Mouse (Mus musculus): ENCODE results near the gene Rnd2. TPM values are rescaled to one million over a fixed set of nuclear protein-coding genes. Genes with fewer than 3 reads are reported as not detected.
"Not testable (repeated sequence)": the region's sequence is repeated elsewhere in the genome, so short reads cannot be mapped to it uniquely, and the experiment has no call there.

Rnd2 gene
- 10 to 100 TPM; 10.2 to 11.6 TPM for total RNA-seq (2021)
- long read RNA-seq, experiment 1, transcript Rnd2-201 (5 exons, 1,394 nt) = major isoform, 19 of 21 reads
- long read RNA-seq, experiment 1, partial matches to known transcripts = 0 of 21 reads
- long read RNA-seq, experiment 1, other reads (novel, unspliced or antisense) = 1 of 21 reads
- long read RNA-seq, experiment 2, partial matches to known transcripts = 0 of 4 reads
- long read RNA-seq, experiment 2, other reads (novel, unspliced or antisense) = 0 of 4 reads

DNA sequence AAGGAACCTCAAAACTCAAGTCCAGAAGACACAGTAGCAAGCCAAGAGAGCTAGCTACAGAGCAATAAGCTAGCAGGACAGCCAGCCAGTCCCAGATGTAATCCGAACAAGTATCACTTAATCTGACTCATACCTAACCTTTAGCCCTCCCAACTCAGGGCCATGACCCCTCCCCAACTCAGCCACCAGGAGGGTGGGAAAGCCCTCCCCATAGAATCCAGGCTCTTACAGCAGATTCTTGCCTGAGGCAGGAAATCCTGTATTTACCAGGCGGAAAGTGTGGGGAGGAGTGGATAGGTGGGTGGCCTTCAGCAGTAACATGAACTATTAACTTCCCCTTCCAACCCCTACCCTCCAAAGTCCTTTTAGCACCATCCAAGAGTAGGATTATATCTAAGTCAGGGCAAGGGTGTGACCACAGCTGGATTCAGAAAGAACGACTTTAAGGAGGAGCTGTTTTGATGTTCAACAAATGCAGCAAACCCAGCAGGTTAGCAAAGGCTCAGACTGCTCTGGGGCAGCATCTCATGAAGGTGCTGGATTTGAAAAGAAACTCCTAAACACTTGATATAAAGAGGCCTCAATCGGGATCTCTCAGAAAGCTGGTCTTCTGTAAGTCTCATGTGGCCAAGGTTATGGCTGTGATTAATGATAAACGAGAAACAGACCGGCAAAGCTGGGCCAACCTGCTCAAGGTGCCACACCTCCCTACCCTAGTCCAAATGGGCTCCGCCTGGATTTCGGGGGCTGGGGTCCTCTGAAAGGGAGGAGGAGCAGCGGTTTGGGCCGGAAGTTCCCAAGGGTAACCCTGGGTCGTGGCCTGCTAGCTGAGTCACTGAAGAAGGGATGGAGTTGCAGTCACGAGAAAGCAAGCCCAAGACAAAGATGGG lies at the start of gene Rnd2:
TSS of gene Rnd2 (plus strand) at position 789 of the 890 bp plus-strand sequence.
- peak; percentile 55 to 57 for DNase-seq

DNA sequence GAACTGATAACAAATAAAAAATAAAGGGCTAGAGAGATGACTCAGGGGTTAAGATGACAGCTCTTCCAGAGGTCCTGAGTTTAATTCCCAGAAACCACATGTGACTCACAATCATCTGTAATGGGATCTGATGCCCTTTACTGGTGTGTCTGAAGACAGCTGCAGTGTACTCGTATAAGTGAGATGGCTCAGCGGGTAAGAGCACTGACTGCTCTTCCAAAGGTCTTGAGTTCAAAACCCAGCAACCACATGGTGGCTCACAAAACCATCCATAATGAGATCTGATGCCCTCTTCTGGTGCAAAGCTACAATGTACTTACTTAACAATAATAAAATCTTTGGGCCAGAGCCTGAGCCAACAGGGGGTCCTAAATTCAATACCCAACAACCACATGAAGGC lies 49.5 kb upstream of the Rnd2 start:
- no peak for DNase-seq

DNA sequence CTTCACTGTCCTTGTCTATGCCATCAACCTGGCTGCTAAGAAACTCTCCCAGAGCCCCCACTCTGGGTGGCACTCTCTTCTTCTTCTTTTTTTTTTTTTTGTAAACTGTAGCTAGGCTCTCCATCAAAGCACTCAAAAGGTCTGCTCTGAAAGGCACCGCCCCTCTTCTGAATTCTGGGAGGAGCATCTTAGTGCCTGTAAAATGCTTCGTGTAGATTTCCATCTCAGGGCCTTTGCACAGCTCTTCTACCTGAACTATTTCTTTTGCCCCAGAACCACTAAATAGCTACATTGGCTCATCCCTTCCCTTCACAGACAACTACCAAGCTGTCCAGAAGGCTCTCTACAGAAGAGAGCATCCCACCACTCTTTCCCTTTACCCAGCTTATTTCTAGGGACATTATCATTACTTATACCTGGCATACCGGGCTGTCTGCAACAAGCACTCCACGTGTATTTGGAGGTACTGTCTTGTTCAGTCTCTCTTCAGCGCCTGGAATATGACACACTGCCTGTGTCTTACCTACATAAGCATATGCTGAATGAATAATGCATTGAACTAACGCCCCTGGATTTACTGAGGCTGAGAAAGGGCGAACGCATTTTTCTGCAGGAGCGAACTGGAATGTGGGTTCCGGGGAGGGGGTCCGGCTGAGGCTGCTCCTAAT lies 48.2 kb upstream of the Rnd2 start:
- DNase-seq = peak in 1 of 2 experiments; percentile 38

DNA sequence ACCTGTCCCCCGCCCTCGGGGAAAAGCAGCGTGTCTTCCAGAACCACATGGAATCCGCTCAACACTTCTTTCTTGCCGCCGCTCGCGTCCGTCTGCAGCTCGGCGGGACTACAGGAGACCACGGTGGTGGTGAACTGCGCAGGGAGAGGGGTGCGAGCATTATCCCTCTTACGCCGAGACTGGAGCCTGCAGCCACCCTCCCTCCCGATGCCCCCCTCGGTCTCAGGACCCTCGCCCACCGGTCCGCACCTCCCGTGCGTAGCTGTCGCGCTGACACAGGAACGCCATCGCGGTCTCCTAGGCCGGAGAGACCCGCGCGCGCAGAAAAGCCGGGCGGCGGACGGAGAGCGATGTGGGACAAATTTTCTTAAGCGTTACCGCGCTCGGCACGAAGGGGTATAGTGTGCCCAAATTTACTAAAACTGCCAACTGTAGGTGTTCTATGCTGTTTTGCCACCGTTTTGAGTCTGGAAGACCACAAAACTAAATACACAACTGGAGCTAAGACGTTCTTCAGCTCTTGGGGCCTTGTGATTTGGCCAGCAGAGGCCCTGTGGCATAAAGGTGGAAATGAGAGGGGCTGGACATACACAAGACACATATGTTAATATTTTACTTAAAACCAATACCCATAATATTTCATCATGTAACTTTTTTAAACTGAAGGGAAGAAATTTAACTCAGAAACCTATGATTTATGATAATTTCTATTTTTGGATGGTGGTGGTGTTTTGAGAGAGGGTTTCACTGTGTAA lies 47.5 kb upstream of the Rnd2 start, which contains the start of gene Aarsd1:
TSS of gene Aarsd1 (minus strand) at position 515 of the 755 bp plus-strand sequence.
- DNase-seq = peak; percentile 92 to 94

DNA sequence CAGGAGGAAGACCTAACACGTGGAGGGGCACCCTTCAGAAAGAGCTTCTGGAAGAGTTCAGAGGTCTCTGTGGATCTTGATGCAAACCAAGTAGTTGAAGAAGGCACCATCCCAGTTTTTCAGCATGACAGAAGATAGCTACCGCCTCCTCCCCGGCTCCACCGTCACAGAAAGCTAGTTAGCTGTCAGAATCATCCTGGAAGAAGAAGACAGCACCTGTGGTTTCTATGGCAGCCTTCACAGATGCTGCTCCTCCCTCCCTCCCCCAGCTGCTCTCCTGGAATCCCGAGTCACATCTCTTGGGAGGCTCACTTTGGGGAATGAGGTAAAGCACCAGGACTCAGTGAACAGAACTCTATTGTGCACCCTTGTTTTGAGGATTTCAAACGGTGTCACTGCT lies 45.8 kb upstream of the Rnd2 start:
- DNase-seq = no peak

DNA sequence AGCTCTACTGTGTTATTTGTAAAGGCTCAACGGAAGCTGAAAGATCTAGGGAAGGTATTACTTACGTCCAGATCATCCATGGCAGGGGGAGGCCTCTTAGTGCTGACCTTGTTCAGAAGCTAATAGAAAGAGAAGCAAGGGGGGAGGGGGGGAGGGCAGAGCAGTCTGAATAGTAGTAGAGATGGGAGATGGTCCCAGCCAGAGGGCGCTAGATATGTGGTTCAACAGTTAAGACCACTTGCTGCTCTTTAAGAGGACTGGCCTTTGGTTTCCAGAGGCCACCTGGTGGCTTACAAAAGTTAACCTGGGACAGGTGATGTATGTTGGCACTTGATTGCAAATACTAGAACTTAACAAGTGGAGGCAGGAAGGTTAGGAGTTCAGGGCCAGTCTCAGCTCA lies 45.2 kb upstream of the Rnd2 start:
- no peak for DNase-seq

DNA sequence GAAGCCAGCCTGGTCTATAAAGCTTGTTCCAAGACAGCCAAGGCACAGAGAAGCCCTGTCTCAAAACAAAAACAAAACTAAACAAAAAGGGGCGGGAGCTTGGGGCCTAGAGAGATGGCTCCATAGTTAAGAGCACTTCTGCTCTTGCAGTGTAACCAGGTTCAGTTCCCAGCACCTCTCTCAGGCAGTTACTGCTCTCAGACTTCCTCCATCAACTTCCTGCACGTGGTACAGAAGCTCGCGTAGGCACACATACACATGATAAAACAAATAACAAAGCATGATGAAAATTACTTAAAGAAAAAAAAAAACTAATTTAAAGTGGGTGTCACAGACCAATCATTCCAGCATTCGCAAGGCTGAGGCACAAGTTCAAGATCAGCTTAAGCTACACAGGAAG lies 44.7 kb upstream of the Rnd2 start:
- DNase-seq = no peak

DNA sequence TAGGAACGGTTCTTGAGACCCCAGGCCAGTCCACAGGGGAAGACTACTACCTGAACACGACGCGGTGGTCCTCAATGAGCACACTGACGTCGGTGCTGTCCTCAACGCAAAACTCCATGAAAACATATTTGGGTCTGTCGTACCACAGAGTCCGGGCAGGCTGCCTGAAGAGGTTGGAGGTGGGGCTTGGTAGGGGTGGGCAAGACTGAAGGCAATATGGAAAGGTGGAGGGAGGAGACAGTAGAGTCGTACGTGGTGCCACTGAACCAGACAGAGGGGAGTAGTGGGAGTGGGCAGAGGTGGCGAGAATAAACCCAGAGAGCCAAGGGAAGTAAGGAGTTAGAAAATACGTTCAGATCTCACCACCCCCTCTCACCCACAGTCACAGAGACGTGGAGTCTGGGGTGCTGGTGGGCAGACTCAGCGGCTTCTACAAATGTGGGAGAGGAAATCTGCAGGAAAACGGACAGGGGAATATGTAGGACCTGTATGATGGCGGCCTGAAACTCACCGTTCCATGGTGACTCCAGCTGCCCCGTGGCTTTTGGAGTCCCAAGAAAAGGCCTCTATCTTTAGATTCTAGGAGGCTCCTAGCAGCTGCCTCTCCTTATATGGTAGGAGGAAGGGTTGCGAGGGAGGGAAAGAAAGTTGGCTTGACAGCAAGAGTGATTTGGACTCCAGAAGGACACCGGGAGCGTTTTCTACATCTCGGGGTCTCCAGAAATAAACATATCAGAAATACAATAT lies 40.5 kb upstream of the Rnd2 start, which contains the start of gene Gm27029:
TSS of gene Gm27029 (minus strand) at position 692 of the 747 bp plus-strand sequence.
- DNase-seq = peak; percentile 24 to 48

DNA sequence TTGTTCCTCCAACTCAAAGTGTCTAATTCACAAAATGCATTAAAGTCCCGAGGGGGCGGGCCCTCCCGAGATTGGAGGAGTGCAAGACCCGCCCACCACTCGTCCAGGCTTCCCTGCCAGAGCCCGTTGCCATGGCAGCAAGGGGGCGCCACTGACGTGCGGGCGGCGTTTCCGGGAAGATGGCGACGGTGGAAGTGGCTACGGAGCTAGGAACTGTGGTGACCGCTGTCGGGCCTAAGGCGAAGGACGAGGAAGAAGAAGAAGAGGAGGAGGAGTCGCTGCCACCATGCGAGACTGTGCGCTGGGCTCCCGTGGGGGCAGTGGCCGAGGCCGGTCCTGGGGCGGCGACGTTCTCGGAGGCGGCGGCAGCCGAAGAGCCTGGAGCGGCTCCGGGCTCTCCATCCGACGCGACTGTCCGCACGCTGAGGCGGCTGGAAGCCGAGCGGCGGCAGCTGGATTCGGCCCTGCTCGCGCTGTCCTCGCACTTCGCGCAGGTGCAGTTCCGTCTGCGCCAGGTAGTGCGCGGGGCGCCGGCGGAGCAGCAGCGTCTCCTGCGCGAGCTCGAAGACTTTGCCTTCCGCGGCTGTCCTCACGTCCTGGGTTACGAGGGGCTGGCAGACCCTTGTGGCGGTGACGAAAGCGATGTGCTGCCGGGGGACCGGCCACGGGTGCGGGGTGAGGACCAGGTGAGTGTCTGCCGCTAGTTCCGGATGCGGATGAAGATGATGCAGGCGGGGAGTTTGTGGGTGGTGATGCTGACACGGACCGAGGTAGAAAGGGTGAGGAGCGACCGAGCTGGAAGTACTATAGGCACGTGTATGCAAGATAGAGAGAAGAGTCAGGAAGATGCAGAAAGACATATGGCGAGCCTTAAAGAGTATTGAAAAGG lies 39.6 kb upstream of the Rnd2 start, which contains the start of the genes Rundc1 and Ptges3l:
TSS of gene Rundc1 (plus strand) at position 161 of the 889 bp plus-strand sequence.
TSS of gene Ptges3l (minus strand) at position 409 of the 889 bp plus-strand sequence.
- peak; percentile 99 to 100 for DNase-seq

DNA sequence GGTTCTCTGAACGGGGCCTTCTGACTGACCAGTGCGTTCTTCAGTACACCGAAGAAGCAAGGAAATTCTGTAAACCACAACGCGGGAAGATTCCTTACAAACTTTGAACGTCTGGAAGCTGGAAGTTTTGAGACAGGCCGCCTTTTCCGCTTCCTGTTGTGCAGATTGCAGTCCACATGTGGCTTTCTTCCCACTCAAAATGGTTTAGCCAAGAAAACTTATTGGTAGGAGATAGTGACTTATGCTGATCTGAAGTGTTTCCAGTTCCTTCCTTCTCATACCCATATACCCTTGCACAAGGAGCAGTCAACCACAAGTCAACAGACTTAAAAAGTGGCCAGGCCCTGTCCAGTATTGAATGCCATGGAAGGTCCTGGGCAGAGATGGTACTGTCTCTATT lies 38.6 kb upstream of the Rnd2 start:
- DNase-seq = no peak

DNA sequence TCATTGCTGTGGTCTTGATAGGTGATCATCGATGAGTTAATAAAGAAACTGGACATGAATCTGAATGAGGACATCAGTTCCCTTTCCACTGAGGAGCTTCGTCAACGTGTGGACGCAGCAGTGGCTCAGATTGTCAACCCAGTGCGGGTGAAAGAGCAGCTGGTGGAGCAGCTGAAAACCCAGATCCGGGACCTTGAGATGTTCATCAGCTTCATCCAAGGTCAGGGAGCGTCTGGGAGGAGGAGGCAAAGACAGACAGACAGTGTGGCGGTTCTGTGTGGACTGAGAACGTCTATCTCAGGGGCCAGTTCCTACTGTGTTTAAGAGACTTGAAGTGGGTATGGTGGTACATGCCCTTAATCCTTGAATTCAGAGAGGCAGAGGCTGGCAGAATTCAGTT lies 33.5 kb upstream of the Rnd2 start:
- DNase-seq = peak in 1 of 2 experiments; percentile 47

DNA sequence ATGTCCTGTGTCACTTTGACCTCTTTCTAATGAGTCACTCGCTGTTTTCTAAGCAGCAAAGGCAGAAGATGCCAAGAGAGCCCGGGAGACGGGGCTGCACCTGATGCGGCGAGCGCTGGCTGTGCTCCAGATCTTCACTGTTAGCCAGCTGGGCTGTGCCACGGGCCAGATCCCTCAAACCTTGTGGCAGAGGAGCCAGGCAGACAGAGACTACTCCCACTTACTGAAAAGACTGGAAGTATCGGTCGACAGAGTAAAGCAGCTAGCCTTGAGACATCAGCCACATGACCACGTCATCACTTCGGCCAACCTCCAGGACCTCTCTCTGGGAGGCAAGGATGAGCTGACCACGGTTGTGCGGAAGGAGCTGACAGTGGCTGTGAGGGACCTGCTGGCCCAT lies 31.4 kb upstream of the Rnd2 start:
- DNase-seq = peak; percentile 51 to 54

DNA sequence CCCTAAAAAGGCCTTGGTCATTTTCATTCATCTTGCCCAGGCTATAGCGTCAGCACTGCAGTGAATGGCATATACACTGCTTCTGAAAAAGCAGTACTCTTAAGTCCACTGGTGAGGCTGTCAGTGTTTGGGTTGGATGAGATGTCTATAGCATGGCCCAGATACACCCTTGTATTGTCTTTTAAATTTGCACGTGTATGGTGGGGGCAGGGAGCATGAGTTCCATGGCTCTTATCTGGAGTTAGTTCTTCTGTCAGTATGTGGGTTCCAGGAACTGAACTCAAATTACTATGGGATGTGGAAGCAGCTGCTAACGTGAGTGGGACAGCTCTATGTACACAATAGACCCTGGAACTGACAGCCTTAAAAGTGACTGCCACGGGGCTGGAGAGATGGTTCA lies 29.0 kb upstream of the Rnd2 start:
- DNase-seq = no peak

DNA sequence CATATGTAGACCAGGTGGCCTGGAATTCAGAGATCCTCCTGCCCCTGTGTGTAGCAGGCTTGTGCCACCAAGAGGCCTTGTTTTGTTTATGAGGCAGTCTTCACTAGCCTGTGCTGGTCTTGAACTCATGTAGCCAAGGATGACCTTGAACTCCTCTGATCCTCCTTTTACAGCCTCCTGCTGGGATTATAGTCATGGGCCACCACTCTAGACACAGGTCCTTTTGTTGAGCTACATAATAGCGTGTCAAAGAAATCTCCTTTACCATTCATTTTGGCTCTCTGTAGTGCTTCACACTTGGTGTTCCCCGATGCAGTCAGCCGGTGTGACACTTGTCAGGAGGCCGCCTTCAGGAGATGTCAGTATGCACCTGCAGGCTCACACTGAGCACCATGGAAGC lies 27.9 kb upstream of the Rnd2 start:
- DNase-seq = no peak

DNA sequence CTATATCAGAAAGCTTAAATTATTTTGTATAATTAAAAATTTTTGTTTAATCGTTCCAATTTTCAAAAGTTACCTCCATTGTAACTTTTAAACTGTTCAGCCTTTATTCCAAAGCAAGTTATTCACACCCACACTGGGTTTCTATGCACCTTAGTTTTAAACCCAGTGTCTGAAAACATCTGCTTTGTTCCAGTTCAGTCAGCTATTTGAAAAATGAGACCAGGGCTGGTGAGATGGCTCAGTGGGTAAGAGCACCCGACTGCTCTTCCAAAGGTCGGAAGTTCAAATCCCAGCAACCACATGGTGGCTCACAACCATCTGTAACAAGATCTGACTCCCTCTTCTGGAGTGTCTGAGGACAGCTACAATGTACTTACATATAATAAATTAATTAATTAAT lies 26.8 kb upstream of the Rnd2 start:
- DNase-seq = not testable (repeated sequence)

DNA sequence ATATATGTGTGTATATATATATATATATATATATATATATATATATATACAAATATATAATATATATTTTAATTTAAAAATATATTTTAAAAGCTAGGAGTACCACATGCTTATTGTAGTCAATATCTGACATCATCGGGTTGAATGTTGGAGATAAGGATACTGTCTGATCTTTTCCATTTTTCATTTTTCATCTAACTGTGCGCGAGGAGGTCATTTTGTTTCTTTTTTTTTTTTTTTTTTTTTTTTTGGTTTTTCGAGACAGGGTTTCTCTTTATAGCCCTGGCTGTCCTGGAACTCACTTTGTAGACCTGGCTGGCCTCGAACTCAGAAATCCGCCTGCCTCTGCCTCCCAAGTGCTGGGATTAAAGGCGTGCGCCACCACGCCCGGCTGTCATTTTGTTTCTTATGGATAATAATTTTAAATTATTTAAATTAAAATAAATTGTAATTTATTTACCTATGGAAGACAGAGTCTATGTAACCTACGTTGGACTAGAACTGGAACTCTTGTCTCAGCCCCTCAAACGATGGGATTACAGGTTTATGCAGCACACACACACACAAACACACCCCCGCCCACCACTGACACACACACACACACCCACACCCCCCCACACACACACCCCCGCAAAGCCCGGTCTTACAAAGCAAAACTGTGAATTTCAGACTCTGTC lies 23.2 kb upstream of the Rnd2 start:
- DNase-seq = not testable (repeated sequence)

DNA sequence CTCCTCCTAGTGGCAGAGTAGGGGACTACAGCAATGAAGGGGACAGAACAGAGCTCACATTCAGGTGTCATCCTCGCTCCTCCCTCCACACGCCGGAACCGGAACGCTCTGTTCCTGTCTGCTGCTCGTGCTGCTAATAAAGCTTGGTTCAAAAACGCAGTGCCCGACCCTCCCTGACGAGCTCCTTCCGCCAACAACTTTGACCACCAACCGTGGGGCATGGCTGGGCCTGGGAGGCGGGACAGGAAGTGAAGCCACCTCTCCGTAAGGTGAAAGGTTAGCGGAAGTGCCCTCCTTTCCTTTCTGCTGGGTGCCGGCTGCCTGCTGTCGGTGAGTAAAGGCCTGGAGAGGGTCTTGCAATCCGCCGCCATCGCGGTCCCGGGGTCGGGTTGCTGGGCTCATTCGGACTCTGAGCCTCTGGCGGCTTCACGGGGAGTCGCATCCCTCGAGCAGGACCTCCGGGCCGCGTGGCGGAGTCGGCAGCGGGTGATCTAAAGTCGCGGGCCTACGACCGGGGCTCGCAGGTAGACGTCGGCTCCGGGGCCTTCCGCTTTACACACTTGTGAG lies 22.6 kb upstream of the Rnd2 start, which contains the start of gene Rpl27:
TSS of gene Rpl27 (plus strand) at position 172 of the 567 bp plus-strand sequence.
- DNase-seq = peak; percentile 96 to 97

DNA sequence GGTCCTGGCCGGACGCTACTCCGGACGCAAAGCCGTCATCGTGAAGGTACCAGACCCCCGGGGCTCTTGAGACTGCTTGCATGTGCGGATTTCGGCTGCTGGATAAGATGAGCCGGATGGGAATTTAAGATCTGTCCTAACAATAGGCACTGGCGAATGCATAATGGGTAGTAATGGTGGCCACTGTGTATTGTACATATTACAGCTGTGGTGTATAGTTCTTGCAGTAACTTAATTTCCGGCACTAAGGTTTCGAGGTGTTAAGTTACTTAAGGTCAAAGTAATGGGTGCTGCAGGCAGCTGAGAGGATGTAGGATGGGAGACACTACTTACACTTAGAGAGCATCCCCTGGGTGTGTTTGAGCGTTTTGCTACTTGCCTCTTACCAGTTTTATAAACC lies 22.0 kb upstream of the Rnd2 start:
- DNase-seq = no peak

DNA sequence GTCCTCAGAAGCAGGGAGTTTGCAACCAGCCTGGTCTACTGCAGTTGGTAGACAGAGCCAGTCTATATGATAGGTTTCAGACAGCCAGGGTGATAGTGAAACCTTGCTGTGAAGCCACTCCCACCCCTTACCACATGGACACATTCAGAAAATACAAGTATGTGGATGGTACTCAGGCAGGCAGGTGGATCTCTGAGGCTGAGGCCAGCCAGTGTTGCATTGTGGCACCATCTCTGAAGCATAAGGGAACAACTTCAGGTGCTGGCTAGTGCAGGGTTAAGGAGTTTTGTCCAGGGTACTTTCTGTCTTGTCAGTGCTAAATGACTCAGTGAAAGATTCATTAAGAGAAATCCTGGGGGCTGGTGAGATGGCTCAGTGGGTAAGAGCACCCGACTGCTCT lies 18.5 kb upstream of the Rnd2 start:
- DNase-seq = no peak
